Mouse (Mus musculus): ENCODE measurements around the gene Fastk. TPM values are rescaled to one million over a fixed set of nuclear protein-coding genes. Genes with fewer than 3 reads are reported as not detected.
"Not testable (repeated sequence)": the region's sequence is repeated elsewhere in the genome, so short reads cannot be mapped to it uniquely, and the experiment has no call there.

Fastk gene
- polyA plus RNA-seq, 1 experiment from 2014 or later = 108 TPM

DNA sequence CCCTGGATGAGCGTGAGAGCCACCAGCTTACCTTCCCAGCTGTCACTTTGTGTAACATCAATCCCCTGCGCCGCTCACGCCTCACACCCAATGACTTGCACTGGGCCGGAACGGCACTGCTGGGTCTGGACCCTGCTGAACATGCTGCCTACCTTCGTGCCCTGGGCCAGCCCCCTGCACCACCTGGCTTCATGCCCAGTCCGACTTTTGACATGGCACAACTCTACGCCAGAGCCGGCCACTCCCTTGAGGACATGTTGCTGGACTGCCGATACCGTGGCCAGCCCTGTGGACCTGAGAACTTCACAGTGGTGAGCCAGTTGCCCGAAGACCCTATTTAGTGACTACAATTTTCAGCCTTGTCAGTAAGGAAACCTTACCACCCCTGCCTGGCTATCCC, 31.1 kb downstream of the Fastk start:
- WGBS = 72% methylated on average over 13 of the region's 13 CpGs
- H3K36me3 ChIP-seq = peaks cover 15% of the 10 kb centered on the region
- H3K4me1 ChIP-seq = peaks cover 24% of the 10 kb centered on the region
- H3K27me3 ChIP-seq = no peaks in the 10 kb centered on the region; the same call in 1 of the 2 replicates
- H3K9me3 ChIP-seq = no peaks in the 10 kb centered on the region
- H3K4me3 ChIP-seq = no peak overlapping the region
- ATAC-seq (ENCODE audit: insufficient number of reproducible peaks, low FRiP score, low TSS enrichment, low read depth) = no peak
- no peak overlapping the region for H3K4me2 ChIP-seq
- H3K27ac ChIP-seq = no peak overlapping the region
- no peak overlapping the region for H3K9ac ChIP-seq

DNA sequence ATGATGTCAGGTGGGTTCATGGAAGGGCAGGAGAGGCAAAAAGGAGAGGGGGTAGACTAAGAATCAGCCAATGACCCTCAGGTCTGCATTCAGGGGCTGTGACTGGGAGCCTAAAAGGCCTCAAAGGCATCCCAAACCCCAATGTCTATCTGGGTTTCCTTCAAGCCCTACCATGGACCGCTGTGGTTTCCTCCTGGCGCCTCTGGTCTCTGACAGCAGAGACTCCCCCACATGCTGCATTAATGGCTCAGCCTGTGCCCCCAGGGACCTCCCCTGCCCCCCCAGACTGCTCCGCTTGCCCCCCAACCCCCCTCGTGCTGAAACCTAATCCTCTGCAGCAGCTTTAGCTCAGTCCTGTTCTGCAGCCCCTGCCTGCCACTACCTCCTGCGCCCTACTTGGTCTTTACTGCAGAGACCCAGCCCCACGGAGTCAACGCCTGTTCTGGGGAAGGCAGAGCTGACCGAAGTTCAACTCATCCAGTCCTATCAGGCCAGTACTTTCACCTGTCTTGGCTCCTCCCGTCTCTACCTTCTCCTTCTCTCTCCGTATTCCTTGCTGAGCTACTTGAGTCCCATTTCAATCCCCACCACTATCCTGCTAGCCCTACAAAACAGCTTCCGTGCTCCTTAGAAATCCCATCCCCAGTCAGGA, 31.9 kb downstream of the Fastk start, which contains the start of gene Asic3:
Gene Asic3, plus strand, starts transcription at position 351 of the 652 bp plus-strand sequence.
- no peaks in the 10 kb centered on the region; the same call in 1 of the 2 replicates for H3K27me3 ChIP-seq
- no peak within 1 kb of the TSS for H3K4me2 ChIP-seq
- no peak within 1 kb of the TSS for H3K9ac ChIP-seq
- no peak within 1 kb of the TSS for H3K4me3 ChIP-seq
- no peaks in the 10 kb centered on the region for H3K9me3 ChIP-seq
- H3K4me1 ChIP-seq = peaks cover 24% of the 10 kb centered on the region
- H3K36me3 ChIP-seq = peaks cover 15% of the 10 kb centered on the region
- H3K27ac ChIP-seq = no peak within 1 kb of the TSS
- no peak for ATAC-seq (ENCODE audit: insufficient number of reproducible peaks, low FRiP score, low TSS enrichment, low read depth)
- WGBS = 34% methylated on average over 11 of the region's 11 CpGs

GRCm38 (mm10) chr5:24412063-24412462, 33.0 kb downstream of the Fastk start:
- no peaks in the 10 kb centered on the region; the same call in 1 of the 2 replicates for H3K27me3 ChIP-seq
- no peak overlapping the region for H3K4me3 ChIP-seq
- no peak for ATAC-seq (ENCODE audit: insufficient number of reproducible peaks, low FRiP score, low TSS enrichment, low read depth)
- H3K9ac ChIP-seq = no peak overlapping the region
- H3K9me3 ChIP-seq = no peaks in the 10 kb centered on the region
- no peak overlapping the region for H3K4me2 ChIP-seq
- H3K36me3 ChIP-seq = peaks cover 23% of the 10 kb centered on the region
- 78% methylated on average over 2 of the region's 2 CpGs for WGBS
- no peak overlapping the region for H3K27ac ChIP-seq
- peaks cover 24% of the 10 kb centered on the region for H3K4me1 ChIP-seq

DNA sequence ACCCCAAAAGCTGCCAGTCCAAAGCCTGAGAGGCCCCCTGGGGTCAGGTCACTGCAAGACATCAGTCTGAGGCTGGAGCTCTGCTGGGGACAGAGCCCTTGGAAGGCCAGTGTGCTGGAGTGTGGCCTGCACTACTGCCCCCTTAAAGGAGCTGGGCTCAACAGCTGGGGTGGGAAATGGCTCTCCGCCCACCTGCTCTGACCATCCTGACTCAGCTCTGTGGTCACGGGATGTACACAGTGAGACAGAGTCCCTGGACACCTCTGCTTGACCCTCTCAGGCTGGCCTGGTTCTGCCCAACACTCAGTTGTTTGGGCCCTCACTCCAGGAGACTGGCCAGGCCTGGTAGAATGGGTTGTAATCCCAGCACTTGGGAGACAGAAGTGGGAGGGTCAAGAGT, 35.6 kb downstream of the Fastk start:
- Histone ChIP-seq H3K9ac (no peak overlapping the region), H3K27me3 (no peaks in the 10 kb centered on the region; the same call in 1 of the 2 replicates), H3K4me2 (no peak overlapping the region), H3K9me3 (no peaks in the 10 kb centered on the region), H3K4me3 (no peak overlapping the region), H3K36me3 (peaks cover 44% of the 10 kb centered on the region), H3K27ac (no peak overlapping the region), H3K4me1 (peaks cover 14% of the 10 kb centered on the region)
- WGBS = 77% methylated on average over 2 of the region's 2 CpGs
- no peak for ATAC-seq (ENCODE audit: insufficient number of reproducible peaks, low FRiP score, low TSS enrichment, low read depth)

GRCm38 (mm10) chr5:24408651-24409050, 36.4 kb downstream of the Fastk start:
- no peak overlapping the region for H3K4me2 ChIP-seq
- ATAC-seq (ENCODE audit: insufficient number of reproducible peaks, low FRiP score, low TSS enrichment, low read depth) = no peak
- no peaks in the 10 kb centered on the region for H3K9me3 ChIP-seq
- no peak overlapping the region for H3K4me3 ChIP-seq
- no peaks in the 10 kb centered on the region for H3K27me3 ChIP-seq
- H3K36me3 ChIP-seq = peaks cover 52% of the 10 kb centered on the region
- H3K9ac ChIP-seq = no peak overlapping the region
- WGBS = 87% methylated on average over 13 of the region's 13 CpGs
- no peak overlapping the region for H3K27ac ChIP-seq
- peaks cover 10% of the 10 kb centered on the region for H3K4me1 ChIP-seq

GRCm38 (mm10) chr5:24405389-24405876, 39.7 kb downstream of the Fastk start:
- Histone ChIP-seq H3K9me3 (no peaks in the 10 kb centered on the region), H3K27ac (no peak overlapping the region), H3K4me3 (no peak overlapping the region), H3K36me3 (peaks cover 82% of the 10 kb centered on the region), H3K27me3 (no peaks in the 10 kb centered on the region), H3K4me2 (no peak overlapping the region), H3K4me1 (no peaks in the 10 kb centered on the region), H3K9ac (no peak overlapping the region)
- WGBS = 60% methylated on average over 3 of the region's 3 CpGs
- ATAC-seq (ENCODE audit: insufficient number of reproducible peaks, low FRiP score, low TSS enrichment, low read depth) = no peak

DNA sequence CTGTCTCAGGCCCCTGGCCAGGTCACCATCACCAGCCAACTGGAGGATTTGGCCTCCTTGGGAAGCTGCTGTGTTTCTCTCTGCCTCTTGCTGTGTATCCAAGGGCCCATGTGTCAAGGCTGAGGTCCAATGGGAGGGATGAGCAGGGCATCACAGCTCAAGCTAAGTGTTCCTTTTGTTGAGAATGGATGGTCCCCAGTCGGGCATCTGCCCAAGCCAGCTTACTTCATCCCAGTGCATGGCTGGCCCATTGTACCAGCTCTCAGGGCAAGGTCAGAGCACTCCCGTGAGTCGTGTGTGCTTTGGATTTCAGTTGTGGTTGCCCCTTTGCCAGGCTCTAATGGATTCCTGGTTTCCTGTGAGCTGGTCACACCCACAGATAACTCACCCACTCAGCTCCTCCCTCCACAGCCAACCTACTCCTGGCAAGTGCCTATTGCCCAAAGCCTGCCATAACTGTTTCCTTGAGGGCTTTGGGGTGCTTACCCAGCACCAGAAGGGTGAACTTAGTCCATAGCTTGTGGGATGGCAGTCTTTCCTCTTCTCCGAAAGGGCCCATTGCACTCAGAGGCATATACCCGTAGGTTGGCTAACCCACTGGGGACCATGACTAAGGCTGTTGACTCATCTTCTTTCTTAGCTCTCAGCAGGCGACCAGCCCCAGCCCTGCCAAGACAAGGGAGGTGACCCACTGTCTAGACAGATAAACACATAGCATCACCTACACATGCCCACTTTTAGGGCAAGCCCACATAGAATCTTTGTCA, 40.3 kb downstream of the Fastk start:
- Histone ChIP-seq H3K9me3 (no peaks in the 10 kb centered on the region), H3K36me3 (peaks cover 87% of the 10 kb centered on the region), H3K4me1 (no peaks in the 10 kb centered on the region), H3K4me3 (no peak overlapping the region), H3K27me3 (no peaks in the 10 kb centered on the region), H3K4me2 (no peak overlapping the region), H3K27ac (no peak overlapping the region), H3K9ac (no peak overlapping the region)
- 85% methylated on average over 6 of the region's 6 CpGs for WGBS
- no peak for ATAC-seq (ENCODE audit: insufficient number of reproducible peaks, low FRiP score, low TSS enrichment, low read depth)

- H3K27ac ChIP-seq = no peak overlapping the region
- H3K27me3 ChIP-seq = no peaks in the 10 kb centered on the region
- peaks cover 65% of the 10 kb centered on the region for H3K36me3 ChIP-seq
- ATAC-seq (ENCODE audit: insufficient number of reproducible peaks, low FRiP score, low TSS enrichment, low read depth) = no peak
- H3K4me1 ChIP-seq = no peaks in the 10 kb centered on the region
- WGBS = 80% methylated on average over 9 of the region's 9 CpGs
- no peak overlapping the region for H3K4me2 ChIP-seq
- H3K9me3 ChIP-seq = no peaks in the 10 kb centered on the region
- H3K4me3 ChIP-seq = no peak overlapping the region
- H3K9ac ChIP-seq = no peak overlapping the region
Observed at GRCm38 (mm10) chr5:24401969-24402368, 43.1 kb downstream of the Fastk start.

DNA sequence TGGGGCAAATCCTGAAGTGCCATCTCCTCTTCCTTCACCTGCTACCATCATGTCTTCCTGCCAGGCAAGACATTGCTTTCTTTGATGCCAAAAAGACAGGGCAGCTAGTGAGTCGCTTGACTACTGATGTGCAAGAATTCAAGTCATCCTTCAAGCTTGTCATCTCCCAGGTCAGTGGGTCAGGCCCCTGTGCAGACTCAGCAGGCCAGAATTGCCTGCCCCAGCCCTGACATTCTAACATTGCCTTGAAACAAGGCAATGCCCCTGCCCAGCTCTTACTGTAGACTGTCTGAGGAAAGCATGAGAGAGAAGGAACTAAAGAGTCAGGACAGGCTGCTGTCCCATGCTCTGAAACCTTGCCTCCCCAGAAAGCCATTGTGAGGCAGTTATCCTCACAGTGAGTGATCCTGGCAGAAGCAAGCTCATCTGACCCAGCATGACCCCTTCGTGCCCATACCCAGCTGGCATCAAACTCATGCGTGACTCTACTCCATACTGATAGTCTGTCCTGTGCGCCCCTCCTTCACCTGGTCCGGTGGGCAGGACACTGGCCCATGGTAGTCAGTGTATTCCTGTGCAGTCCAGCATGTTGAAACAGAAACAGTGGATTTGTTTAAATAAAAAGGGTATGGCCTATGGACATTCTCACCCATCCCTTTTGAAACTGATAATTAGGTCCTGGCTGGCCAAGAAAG, 44.0 kb downstream of the Fastk start:
- Histone ChIP-seq H3K4me1 (no peaks in the 10 kb centered on the region), H3K4me2 (no peak overlapping the region), H3K9ac (no peak overlapping the region), H3K36me3 (peaks cover 56% of the 10 kb centered on the region), H3K9me3 (no peaks in the 10 kb centered on the region), H3K27ac (no peak overlapping the region), H3K27me3 (no peaks in the 10 kb centered on the region), H3K4me3 (no peak overlapping the region)
- WGBS = 92% methylated on average over 5 of the region's 5 CpGs
- no peak for ATAC-seq (ENCODE audit: insufficient number of reproducible peaks, low FRiP score, low TSS enrichment, low read depth)

DNA sequence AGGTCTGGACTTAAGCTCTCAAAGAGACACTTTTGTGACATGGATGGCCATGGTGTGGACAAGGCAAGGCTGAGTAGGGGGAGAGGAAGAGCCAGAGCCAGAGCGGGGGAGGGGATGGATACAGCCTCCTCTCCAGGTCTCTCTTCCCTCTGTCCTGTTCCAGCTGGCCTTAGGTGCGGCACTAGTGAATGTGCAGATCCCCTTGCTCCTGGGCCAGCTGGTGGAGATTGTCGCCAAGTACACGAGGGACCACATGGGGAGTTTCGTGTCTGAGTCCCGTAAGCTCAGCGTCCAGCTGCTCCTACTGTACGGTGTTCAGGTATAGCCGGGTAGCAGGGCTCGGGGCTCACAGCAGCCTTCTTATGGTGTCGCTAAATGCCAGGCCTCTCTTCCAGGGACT, 44.7 kb downstream of the Fastk start:
- H3K27me3 ChIP-seq = no peaks in the 10 kb centered on the region
- 83% methylated on average over 11 of the region's 11 CpGs for WGBS
- no peak overlapping the region for H3K27ac ChIP-seq
- no peaks in the 10 kb centered on the region for H3K9me3 ChIP-seq
- H3K36me3 ChIP-seq = peaks cover 50% of the 10 kb centered on the region
- no peak overlapping the region for H3K9ac ChIP-seq
- ATAC-seq (ENCODE audit: insufficient number of reproducible peaks, low FRiP score, low TSS enrichment, low read depth) = no peak
- H3K4me2 ChIP-seq = no peak overlapping the region
- H3K4me1 ChIP-seq = no peaks in the 10 kb centered on the region
- no peak overlapping the region for H3K4me3 ChIP-seq

DNA sequence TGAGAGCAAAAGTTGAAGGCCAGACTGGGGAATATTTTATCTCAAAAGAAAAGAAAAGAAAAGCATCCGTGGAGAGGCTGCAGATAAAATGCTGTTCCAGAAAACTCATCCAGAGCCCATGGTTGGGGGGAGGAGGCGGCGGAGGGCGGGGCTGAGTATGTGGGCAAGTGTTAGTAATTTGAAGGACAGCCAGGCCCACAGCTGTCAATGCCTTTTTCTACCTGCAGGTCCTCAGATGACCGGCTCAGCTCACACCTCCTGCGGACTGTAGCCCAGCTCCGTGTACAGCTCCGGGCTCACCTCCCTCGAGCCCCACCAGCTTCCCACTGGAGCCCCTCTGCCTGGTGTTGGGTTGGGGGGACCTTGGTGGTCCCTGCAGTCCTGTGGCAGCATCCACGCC, 45.4 kb downstream of the Fastk start:
- H3K27me3 ChIP-seq = no peaks in the 10 kb centered on the region
- H3K36me3 ChIP-seq = peaks cover 46% of the 10 kb centered on the region
- H3K9me3 ChIP-seq = no peaks in the 10 kb centered on the region
- no peak overlapping the region for H3K4me2 ChIP-seq
- ATAC-seq (ENCODE audit: insufficient number of reproducible peaks, low FRiP score, low TSS enrichment, low read depth) = no peak; the same call in 1 of the 2 replicates
- 80% methylated on average over 10 of the region's 10 CpGs for WGBS
- H3K27ac ChIP-seq = no peak overlapping the region
- no peak overlapping the region for H3K4me3 ChIP-seq
- H3K4me1 ChIP-seq = no peaks in the 10 kb centered on the region
- no peak overlapping the region for H3K9ac ChIP-seq

DNA sequence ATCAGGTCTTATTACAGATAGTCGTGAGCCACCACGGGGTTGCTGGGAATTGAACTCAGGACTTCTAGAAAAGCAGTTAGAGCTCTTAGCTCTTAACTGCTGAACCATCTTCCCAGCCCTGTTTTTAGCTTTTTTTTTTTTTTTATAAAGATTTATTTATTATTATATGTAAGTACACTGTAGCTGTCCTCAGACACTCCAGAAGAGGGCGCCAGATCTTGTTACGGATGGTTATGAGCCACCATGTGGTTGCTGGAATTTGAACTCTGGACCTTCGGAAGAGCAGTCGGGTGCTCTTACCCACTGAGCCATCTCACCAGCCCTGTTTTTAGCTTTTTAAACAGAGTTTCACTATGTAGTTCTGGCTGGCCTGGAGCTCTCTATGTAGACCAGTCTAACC, 48.8 kb downstream of the Fastk start:
- not testable (repeated sequence) for H3K27me3 ChIP-seq; H3K9me3 ChIP-seq; H3K4me3 ChIP-seq; H3K4me1 ChIP-seq; H3K4me2 ChIP-seq; H3K27ac ChIP-seq; H3K9ac ChIP-seq; ATAC-seq (ENCODE audit: insufficient number of reproducible peaks, low FRiP score, low TSS enrichment, low read depth)
- 86% methylated on average over 6 of the region's 6 CpGs for WGBS
- peaks cover 14% of the 10 kb centered on the region for H3K36me3 ChIP-seq
